Mouse (Mus musculus) bone marrow macrophage, adult 2 months (primary cell): ENCODE measurements around the gene Atp2b4. TPM values are rescaled to one million over a fixed set of nuclear protein-coding genes. Genes with fewer than 3 reads are reported as not detected.
A peak's percentile ranks its signal among the peaks of the same experiment; 100 is the strongest.

Experiments
- H3K27ac ChIP-seq: 2 replicates; pipeline ENCODE4 v1.5.1; 2012; ENCODE audit warnings: low read depth, low read length; ENCODE audit not compliant: insufficient read depth
- H3K4me1 ChIP-seq: 2 replicates; pipeline ENCODE4 v1.6.1; 2012; ENCODE audit warnings: low read length; ENCODE audit not compliant: control insufficient read depth, insufficient read depth
- H3K4me3 ChIP-seq: 2 replicates; pipeline ENCODE4 v1.5.1; 2012; ENCODE audit warnings: mild to moderate bottlenecking, low read length, moderate library complexity; ENCODE audit not compliant: insufficient read depth
- CTCF ChIP-seq: IDR thresholded peaks from 2 replicates; pipeline ENCODE4 v1.5.1; 2012; ENCODE audit warnings: low read depth, mild to moderate bottlenecking, low read length, moderate library complexity
- POLR2A ChIP-seq: IDR thresholded peaks from 2 replicates; pipeline ENCODE4 v1.6.1; 2012; ENCODE audit warnings: mild to moderate bottlenecking, low read depth, low read length, borderline replicate concordance
- polyA plus RNA-seq: library from polyadenylated mRNA; stranded (reverse); fragments of >200 nt; gene quantifications from 2 replicates; pipeline ENCODE4 v1.2.4, GENCODE M21; 2012; ENCODE audit not compliant: missing spikeins, insufficient read depth, insufficient read length

The Atp2b4 gene
- polyA plus RNA-seq, 1 experiment, result 3.7 TPM

DNA sequence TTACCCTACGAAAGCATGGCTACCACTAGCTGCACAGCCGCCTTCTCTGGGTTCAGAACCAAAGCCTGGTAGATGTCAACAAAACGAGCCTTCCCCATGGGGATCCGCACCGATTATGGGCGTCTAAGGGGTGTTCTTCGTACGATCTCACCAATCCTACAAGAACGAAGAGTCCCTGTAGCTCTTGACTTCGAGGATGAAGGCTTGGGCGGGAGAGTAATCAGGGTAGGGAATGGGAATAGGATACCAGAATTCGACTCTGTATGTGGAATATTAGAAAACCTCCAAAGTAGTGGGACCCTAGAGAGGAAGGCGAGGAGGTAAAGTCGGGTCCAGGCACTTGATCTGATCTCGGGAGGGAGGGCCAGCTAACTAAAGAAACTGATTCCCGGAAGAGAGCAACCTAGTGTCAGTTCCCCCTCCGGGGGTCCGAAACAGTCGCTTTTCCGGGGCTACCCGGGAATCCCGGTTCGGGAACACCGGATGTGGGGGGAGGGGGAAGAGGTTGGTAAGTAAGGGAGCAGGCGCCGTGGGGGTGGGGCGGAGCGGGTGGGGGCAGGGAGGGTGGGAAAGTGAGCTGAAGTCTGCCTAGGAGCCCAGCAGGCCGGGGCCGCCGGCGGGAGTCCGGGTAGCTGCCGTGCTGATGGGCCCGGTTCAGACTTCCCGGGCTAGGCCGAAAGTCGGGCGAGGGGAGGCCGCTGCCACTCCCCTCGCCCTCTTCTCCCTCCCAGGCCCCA lies 140.2 kb downstream of the Atp2b4 start, which contains the start of gene Zbed6:
Zbed6 (minus strand) TSS at position 420 of the 737 bp plus-strand sequence.
- Histone ChIP-seq H3K27ac (peak within 1 kb of the TSS; percentile 85), H3K4me3 (peak within 1 kb of the TSS; percentile 82), H3K4me1 (peaks cover 18% of the 10 kb centered on the region)
- TF ChIP-seq POLR2A (no peak), CTCF (no peak)

DNA sequence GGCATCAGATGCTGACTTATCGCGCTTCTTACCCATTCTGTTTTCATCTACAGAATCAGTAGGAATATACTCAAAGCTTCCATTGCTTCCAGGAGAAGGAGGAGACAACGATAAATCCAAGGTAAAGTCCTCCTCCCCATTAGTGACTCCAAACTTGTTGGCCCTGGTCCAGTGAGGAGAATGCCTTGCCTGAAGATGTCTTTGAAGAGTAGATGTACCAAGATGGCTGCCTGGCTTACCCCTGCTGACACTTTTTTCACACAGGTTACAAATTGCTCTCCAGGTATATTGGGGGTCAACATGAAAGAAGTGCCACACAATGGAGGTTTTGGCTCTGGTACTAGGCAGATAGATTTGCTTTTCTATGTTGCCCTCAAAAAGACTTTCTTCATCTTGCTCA lies 142.0 kb downstream of the Atp2b4 start:
- H3K4me1 ChIP-seq, result peaks cover 18% of the 10 kb centered on the region
- H3K4me3 ChIP-seq, result no peak overlapping the region
- TF ChIP-seq POLR2A, result no peak
- no peak for TF ChIP-seq CTCF
- H3K27ac ChIP-seq, result no peak overlapping the region

DNA sequence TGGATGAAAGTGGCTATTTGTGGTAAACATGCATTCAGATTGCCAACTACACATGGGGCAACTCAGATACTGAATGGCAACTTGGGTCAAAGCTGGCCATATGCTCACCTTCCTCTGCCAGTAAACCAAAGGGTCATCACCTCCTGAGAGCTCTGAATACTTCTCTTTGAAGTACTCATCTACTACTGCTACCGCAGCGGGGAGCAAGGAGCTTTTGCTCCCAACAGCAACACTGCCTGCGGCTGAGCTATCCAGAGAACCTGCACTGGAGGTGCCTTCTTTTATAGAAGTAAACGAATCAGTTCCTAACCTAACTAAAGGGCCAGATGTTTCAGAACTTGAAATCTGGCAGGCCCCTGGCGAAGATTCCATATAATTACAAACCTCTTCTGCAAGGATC lies 144.0 kb downstream of the Atp2b4 start:
- Histone ChIP-seq H3K27ac (no peak overlapping the region), H3K4me1 (peaks cover 18% of the 10 kb centered on the region), H3K4me3 (no peak overlapping the region)
- TF ChIP-seq CTCF (no peak), POLR2A (no peak)

DNA sequence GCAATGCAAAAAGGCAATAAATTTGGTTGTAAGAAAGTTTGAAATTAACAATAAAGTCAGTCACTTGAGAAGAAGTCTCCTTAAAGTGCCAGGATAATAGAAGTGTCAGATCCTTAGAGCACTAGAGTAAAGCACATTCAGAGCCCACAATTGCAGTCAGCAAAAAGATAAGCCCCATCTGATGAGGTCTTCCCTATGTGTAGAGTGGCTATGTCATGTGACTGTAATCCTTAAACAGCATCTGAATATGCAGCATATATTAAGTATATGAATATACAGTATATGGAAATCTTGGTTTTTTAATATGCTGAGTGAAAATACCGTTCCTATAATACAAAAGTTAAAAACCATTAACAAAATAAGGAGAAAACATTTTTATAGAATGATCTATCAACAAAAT lies 147.8 kb downstream of the Atp2b4 start:
- no peak overlapping the region for H3K27ac ChIP-seq
- H3K4me1 ChIP-seq, result peaks cover 9% of the 10 kb centered on the region; the same call in 1 of the 2 replicates
- no peak overlapping the region for H3K4me3 ChIP-seq
- no peak for TF ChIP-seq CTCF

DNA sequence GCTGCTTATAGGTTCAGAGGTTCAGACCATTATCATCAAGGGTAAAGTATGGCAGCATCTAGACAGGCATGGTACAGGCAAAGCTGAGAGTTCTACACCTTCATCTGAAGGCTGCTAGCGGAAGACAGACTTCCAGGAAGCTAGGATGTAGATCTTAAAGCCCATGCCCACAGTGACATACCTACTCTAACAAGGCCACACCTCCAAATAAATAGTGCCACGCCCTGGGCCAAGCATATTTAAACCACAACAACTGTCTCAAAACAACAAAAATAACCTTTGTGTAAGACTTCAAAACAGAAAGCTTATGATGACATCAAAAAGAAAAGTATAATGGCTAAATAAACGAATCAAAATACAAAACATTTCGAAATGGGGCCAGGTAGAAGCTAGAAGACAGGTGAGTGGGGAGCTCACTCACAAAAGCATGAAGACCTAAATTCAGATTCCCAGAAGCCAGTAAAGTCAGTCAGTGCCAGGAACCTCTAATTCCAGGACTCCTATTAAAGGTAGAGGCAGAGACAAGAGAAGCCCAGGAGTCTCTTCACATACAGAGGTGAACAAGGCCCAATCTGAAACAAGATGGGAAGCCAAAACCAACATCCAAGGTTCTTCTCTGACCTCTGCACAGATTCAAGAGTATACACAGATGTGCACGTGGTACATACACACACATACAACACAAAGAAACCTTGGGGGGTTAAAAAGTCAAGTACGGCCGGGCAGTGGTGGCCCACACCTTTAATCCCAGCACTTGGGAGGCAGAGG lies 150.4 kb downstream of the Atp2b4 start:
- no peaks in the 10 kb centered on the region for H3K4me1 ChIP-seq
- TF ChIP-seq POLR2A (no peak), CTCF (no peak)
- H3K4me3 ChIP-seq, result no peak overlapping the region
- no peak overlapping the region for H3K27ac ChIP-seq

Other genes starting within 250 kb of the Atp2b4 start
- 175 and 208 TPM in 2 replicates for gene Snrpe, start 190.8 kb downstream of the Atp2b4 start, polyA plus RNA-seq
- gene Zbed6, start 140.2 kb downstream of the Atp2b4 start, polyA plus RNA-seq, result 6.6 and 7.6 TPM in 2 replicates
- gene Gm38394, start 139.7 kb downstream of the Atp2b4 start, polyA plus RNA-seq, result 22.9 and 25.1 TPM in 2 replicates
- not detected in 2 replicates for gene Lax1, start 110.9 kb downstream of the Atp2b4 start, polyA plus RNA-seq
- gene Optc, start 107.0 kb upstream of the Atp2b4 start, polyA plus RNA-seq, result not detected in 2 replicates
- 0.40 TPM in 1 of 2 replicates, not detected in the other for gene Prelp, start 120.4 kb upstream of the Atp2b4 start, polyA plus RNA-seq
- not detected in 2 replicates for gene Fmod, start 236.2 kb upstream of the Atp2b4 start, polyA plus RNA-seq